Mouse (Mus musculus): ENCODE measurements around the gene Myh9.
A peak's percentile ranks its signal among the peaks of the same experiment; 100 is the strongest.

DNA sequence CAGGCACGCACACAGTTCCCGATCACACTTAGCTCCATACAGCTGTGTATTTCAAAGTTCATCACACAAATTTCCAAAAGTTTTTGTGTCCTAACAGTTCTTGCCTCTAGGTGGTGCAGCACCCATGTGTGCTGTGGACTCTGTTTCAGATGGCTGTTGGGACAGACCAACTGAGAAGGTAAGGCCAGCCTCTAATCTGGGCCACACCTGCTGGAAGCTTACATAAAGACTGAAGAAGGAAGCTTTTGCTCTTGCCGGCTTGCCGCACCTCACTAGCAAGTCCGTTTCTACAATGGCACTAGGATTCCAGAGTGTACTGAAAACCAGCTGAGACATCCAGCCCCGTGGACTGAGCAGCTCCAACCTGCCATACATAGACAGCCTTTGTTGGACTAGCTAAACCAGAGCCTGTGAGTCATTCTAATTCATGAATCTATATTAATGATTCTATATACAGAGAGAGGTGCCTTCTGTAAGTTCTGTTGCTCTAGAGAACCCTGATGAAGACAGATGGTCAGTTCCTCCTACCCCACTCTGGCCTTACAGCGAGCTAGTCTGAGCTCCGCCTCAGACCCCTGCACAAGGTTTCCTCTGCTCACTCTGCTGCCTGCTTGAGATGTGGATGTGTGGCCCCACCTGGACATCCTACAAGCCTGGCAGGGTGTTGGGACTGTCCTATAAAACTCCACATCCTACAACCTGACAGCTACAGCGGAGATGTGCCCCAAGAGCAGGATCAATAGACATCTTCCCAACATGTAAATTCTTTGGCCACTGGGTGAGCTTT, 101.3 kb downstream of the Myh9 start:
- TF ChIP-seq POLR2A (IDR thresholded peaks at IDR 0.05; ENCODE audit: insufficient read depth, low read depth, low read length) (no peak), CTCF (IDR thresholded peaks at IDR 0.05) (peak; percentile 53), EP300 (IDR thresholded peaks at IDR 0.05; ENCODE audit: insufficient read depth, low read depth, low read length) (no peak)
